Mouse (Mus musculus) E14TG2a.4 (cell line): ENCODE data around the gene Tma7.

Experiments
- CTCF ChIP-seq: conservative IDR thresholded peaks from 2 replicates; pipeline ENCODE4 v1.5.1; 2014; ENCODE audit warnings: low read length
- POU5F1 ChIP-seq: IDR thresholded peaks from 2 replicates; pipeline ENCODE4 v1.6.1; 2014; ENCODE audit warnings: low read length, borderline replicate concordance

- no peak for TF ChIP-seq CTCF
- no peak for TF ChIP-seq POU5F1
These were observed 1.9 kb downstream of the Tma7 start for GRCm38 (mm10) chr9:109080516-109080915.
